Mouse (Mus musculus): ENCODE results near the gene Tlr12. TPM values are rescaled to one million over a fixed set of nuclear protein-coding genes. Genes with fewer than 3 reads are reported as not detected.

The Tlr12 gene
- not detected for polyA plus RNA-seq (2014; fragmentation: Illumina TruSeq; extraction: RNeasy Lipid Tissue Mini Kit (QIAGEN cat#74804); ENCODE audit: low read depth, low replicate concordance)

DNA sequence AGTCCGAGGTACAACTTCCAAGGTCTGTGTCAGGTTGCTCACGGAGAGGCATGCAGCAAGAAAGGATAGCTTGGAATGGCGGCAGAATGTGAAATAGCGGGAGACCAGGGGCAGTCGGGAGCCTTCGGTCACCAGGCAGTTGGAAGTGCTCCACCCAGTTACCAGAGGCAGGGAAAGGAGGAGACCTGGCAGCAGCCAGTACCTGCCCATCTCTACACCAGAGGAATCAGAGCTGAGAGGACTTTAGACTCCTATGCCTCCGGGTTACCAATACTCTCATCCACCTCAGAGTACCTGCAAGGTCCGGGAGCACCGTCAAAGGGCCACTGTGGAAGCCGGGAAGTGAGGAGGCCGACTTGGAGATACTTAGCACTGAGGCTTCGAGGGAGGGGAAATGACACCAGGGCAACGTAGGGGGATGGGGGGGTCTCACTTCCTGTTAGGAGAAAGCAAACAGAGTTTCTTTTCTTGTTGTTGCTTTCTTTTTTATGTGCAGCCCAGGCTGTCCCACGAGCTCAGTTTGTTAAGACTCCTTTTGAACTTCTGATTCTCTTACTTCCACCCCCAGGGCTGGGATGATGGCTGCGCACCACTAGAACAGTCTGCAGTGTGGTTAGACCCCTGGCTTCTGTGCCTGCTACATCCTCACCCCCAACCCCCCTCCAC lies at the start of gene Tlr12:
Gene Tlr12 (minus strand): TSS at position 374 of the 666 bp plus-strand sequence.

DNA sequence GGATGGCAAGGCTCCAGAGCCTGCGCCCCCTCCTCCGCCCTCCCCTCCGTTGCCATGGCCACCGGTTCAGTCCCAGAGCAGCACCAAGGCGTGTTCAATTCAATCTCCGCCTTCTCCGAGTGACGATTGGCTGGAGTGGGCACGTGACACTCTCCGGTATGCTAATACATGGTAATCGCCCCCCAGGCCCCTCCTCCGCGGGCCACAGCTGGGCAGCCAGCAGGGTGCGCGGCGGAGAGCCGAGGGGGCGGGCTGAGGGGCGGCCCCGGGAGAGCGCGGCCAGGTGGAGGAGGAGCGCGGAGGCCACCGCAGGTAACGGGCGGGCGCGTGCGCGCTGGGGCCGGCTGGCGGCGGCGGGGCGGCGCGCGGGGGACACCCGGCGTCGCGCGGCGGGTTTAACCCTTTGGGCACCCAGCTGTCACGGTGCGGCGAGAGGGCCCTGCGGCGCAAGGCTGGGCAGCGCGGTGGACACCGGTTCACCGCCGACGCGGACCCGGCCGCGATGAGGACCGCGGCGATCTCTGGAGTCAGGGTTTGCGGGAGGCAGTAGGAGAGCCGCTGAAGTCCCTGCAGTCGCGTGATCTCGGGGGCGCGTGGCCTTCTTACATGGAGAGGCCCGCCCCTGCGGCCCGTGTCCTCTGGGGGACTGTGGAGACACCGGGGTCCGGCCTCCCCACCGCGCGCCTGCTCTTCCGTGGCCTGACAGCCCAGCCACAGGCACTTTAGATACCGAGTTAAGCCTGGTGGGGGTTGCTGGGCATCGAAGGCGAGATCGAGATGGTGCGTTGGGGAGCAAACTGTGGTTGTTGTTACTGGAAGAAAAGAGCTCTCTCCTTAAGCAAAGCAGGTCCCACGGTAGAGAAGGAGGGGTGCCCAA lies 36.3 kb upstream of the Tlr12 start, which contains the start of gene Phc2:
Gene Phc2 (plus strand): TSS at position 198 of the 877 bp plus-strand sequence.

DNA sequence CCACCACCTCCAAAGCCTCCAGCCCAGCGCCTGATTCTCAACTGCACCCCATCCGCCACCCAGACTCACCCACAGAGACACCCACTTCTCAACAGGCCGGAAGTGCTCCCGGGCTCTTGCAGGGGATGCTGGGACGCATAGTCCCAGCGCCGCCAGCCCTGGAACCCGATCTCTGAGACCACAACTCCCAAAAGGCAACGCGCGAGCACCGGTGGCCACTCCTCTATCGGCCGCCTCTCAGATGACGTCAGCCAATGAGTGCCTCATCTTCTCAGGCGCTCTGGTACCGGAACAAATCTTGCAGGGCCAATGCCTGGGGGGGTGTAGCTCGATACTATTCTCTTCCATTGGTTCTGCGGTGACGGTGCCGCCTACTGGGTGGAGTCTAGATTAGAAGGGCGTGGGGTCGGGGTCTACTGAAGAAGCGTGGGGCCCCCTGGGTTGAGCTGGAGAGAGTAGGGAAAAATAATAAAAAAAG lies 8.5 kb downstream of the Tlr12 start, which contains the start of gene Zscan20:
Gene Zscan20 (minus strand): TSS at position 174 of the 478 bp plus-strand sequence.

Other genes starting within 250 kb of the Tlr12 start
- 3.9 TPM for gene Zscan20, start 8.5 kb downstream of the Tlr12 start, polyA plus RNA-seq (2014; fragmentation: Illumina TruSeq; extraction: RNeasy Lipid Tissue Mini Kit (QIAGEN cat#74804); ENCODE audit: low read depth, low replicate concordance)
- gene Phc2, start 36.1 kb upstream of the Tlr12 start, polyA plus RNA-seq (2014; fragmentation: Illumina TruSeq; extraction: RNeasy Lipid Tissue Mini Kit (QIAGEN cat#74804); ENCODE audit: low read depth, low replicate concordance) = 33.8 TPM
- gene A3galt2, start 136.7 kb upstream of the Tlr12 start, polyA plus RNA-seq (2014; fragmentation: Illumina TruSeq; extraction: RNeasy Lipid Tissue Mini Kit (QIAGEN cat#74804); ENCODE audit: low read depth, low replicate concordance) = 0.47 TPM
- 10.1 TPM for gene Zfp362, start 187.4 kb upstream of the Tlr12 start, polyA plus RNA-seq (2014; fragmentation: Illumina TruSeq; extraction: RNeasy Lipid Tissue Mini Kit (QIAGEN cat#74804); ENCODE audit: low read depth, low replicate concordance)